Mouse (Mus musculus) myocyte (in vitro differentiated cells): ENCODE data around the gene Ugt3a1.

Experiments used
- CEBPB ChIP-seq: IDR thresholded peaks from 2 replicates; pipeline ENCODE4 v1.6.1; 2011; ENCODE audit warnings: mild to moderate bottlenecking, moderate library complexity; ENCODE audit not compliant: poor library complexity, insufficient read depth, severe bottlenecking
- E2F4 ChIP-seq: IDR thresholded peaks from one replicate; pipeline ENCODE4 v1.6.1; 2011; ENCODE audit warnings: mild to moderate bottlenecking, control low read depth, moderate library complexity; ENCODE audit not compliant: insufficient read depth
- MAX ChIP-seq: IDR thresholded peaks from one replicate; pipeline ENCODE4 v1.6.1; 2011; ENCODE audit warnings: low read depth, mild to moderate bottlenecking, control low read depth
- TCF12 ChIP-seq: IDR thresholded peaks from one replicate; pipeline ENCODE4 v1.6.1; 2011; ENCODE audit warnings: mild to moderate bottlenecking, control low read depth; ENCODE audit not compliant: poor library complexity, insufficient read depth, severe bottlenecking

GRCm38 (mm10) chr15:9279026-9279425 is 2.3 kb downstream of the Ugt3a1 start:
- no peak for TF ChIP-seq TCF12
- no peak for TF ChIP-seq MAX
- TF ChIP-seq E2F4 = no peak
- TF ChIP-seq CEBPB = no peak
